19 mouse cellular contexts compared by ENCODE assay signal in genomic region chr16:29815632-29816337, GRCm38 (mm10).
DNase-seq lines count a peak whose midpoint lies in the region; ATAC-seq and TF ChIP-seq lines count a peak whose summit lies in the region.
"Had no signal": no experiment of that assay in that cellular context is flagged by ENCODE, and none has a peak within 500 bp of the region (broad histone marks: within the 10 kb centered on the region; RNA-seq: fewer than 3 reads in every experiment).

No protein-coding gene starts in this region.

- H3K9me3 ChIP-seq in lung, embryonic 16.5 days (ENCODE audit: control insufficient read depth, low read length) = no peaks in the 10 kb centered on the region
- H3K9me3 ChIP-seq in embryonic facial prominence, embryonic 15.5 days (replicated peaks) = no peaks in the 10 kb centered on the region
- H3K9me3 ChIP-seq in forebrain, embryonic 15.5 days = no peaks in the 10 kb centered on the region
- H3K9me3 ChIP-seq: embryonic facial prominence, embryonic 12.5 days; G1E had no signal

- no peak overlapping the region for H3K9ac ChIP-seq in lung, embryonic 16.5 days (ENCODE audit: low read length)
- no peak overlapping the region for H3K9ac ChIP-seq in embryonic facial prominence, embryonic 15.5 days
- H3K9ac ChIP-seq in forebrain, embryonic 15.5 days (replicated peaks) = no peak overlapping the region
- H3K9ac ChIP-seq: embryonic facial prominence, embryonic 12.5 days; forebrain, postnatal 0 days; hindbrain, embryonic 14.5 days had no signal

- H3K36me3 ChIP-seq in lung, embryonic 16.5 days (ENCODE audit: control insufficient read depth, insufficient read depth, low read length) = no peaks in the 10 kb centered on the region
- H3K36me3 ChIP-seq in embryonic facial prominence, embryonic 15.5 days = no peaks in the 10 kb centered on the region
- H3K36me3 ChIP-seq in small intestine, adult 2 months (ENCODE audit: control insufficient read depth, insufficient read depth, low read length) = no peaks in the 10 kb centered on the region
- H3K36me3 ChIP-seq in forebrain, embryonic 15.5 days = no peaks in the 10 kb centered on the region
- H3K36me3 ChIP-seq: embryonic facial prominence, embryonic 12.5 days; G1E had no signal

- H3K27ac ChIP-seq in lung, embryonic 16.5 days (ENCODE audit: low read length) = peak overlapping the region; percentile 39; the same call in 1 of the 2 replicates
- peak overlapping the region; percentile 39 for H3K27ac ChIP-seq in embryonic facial prominence, embryonic 15.5 days (replicated peaks)
- H3K27ac ChIP-seq in small intestine, adult 2 months (ENCODE audit: insufficient read depth, low read depth, low read length) = peak overlapping the region; percentile 72
- H3K27ac ChIP-seq in forebrain, embryonic 15.5 days (replicated peaks) = no peak overlapping the region
- H3K27ac ChIP-seq: embryonic facial prominence, embryonic 12.5 days; hindbrain, embryonic 14.5 days; macrophage had no signal

- ATAC-seq in lung, embryonic 16.5 days (ENCODE audit: low read depth) = no peak
- ATAC-seq in embryonic facial prominence, embryonic 15.5 days (ENCODE audit: insufficient number of reproducible peaks, low FRiP score, low TSS enrichment, low read depth) = no peak
- no peak for ATAC-seq in activated CD4-positive, CD25-positive, alpha-beta regulatory T cell, adult 4 months
- ATAC-seq in forebrain, embryonic 15.5 days (replicated peaks) = no peak
- ATAC-seq: forebrain, postnatal 0 days had no signal

- no peaks in the 10 kb centered on the region for H3K27me3 ChIP-seq in lung, embryonic 16.5 days (ENCODE audit: control insufficient read depth, insufficient read depth, low read depth, low read length)
- peaks cover 3% of the 10 kb centered on the region; the same call in 1 of the 2 replicates for H3K27me3 ChIP-seq in embryonic facial prominence, embryonic 15.5 days
- H3K27me3 ChIP-seq in small intestine, adult 2 months (ENCODE audit: control insufficient read depth, insufficient read depth, low read length) = no peaks in the 10 kb centered on the region
- H3K27me3 ChIP-seq in forebrain, embryonic 15.5 days = no peaks in the 10 kb centered on the region

- whole genome bisulfite sequencing in lung, embryonic 16.5 days = 67% methylated on average over 10 of the region's 10 CpGs
- WGBS in embryonic facial prominence, embryonic 15.5 days = 54% methylated on average over 10 of the region's 10 CpGs
- WGBS in small intestine, adult 2 months = 38% methylated on average over 10 of the region's 10 CpGs
- 87% methylated on average over 10 of the region's 10 CpGs for WGBS in forebrain, embryonic 15.5 days

- H3K4me3 ChIP-seq in lung, embryonic 16.5 days (ENCODE audit: low read length) = no peak overlapping the region
- no peak overlapping the region for H3K4me3 ChIP-seq in embryonic facial prominence, embryonic 15.5 days (replicated peaks)
- H3K4me3 ChIP-seq in small intestine, adult 2 months (ENCODE audit: low read depth, low read length) = no peak overlapping the region
- H3K4me3 ChIP-seq in forebrain, embryonic 15.5 days = no peak overlapping the region
- H3K4me3 ChIP-seq: embryonic facial prominence, embryonic 12.5 days had no signal

- H3K4me1 ChIP-seq in lung, embryonic 16.5 days (replicated peaks; ENCODE audit: control insufficient read depth, insufficient read depth, low read length) = peaks cover 30% of the 10 kb centered on the region
- peaks cover 48% of the 10 kb centered on the region for H3K4me1 ChIP-seq in embryonic facial prominence, embryonic 15.5 days
- peaks cover 56% of the 10 kb centered on the region for H3K4me1 ChIP-seq in small intestine, adult 2 months (ENCODE audit: control insufficient read depth, insufficient read depth, insufficient read length, low read length)
- peaks cover 28% of the 10 kb centered on the region for H3K4me1 ChIP-seq in forebrain, embryonic 15.5 days

- TF ChIP-seq POLR2A in small intestine, adult 2 months (IDR thresholded peaks at IDR 0.05; ENCODE audit: low read depth, low read length) = no peak

- DNase-seq in kidney, adult 9 months = peak; percentile 22
- no peak for DNase-seq in kidney, postnatal 25 days
- DNase-seq in lung, postnatal 14 days = no peak
- DNase-seq: adrenal gland, postnatal 36 days; cerebellum, postnatal 14 days; forebrain, postnatal 0 days; gastrocnemius, postnatal 25 days; kidney, postnatal 4 days; midbrain, embryonic 14.5 days; right cerebral cortex, postnatal 4 days had no signal

- H3K4me2 ChIP-seq in lung, embryonic 16.5 days (ENCODE audit: low read depth, low read length) = no peak overlapping the region
- no peak overlapping the region for H3K4me2 ChIP-seq in embryonic facial prominence, embryonic 15.5 days (replicated peaks)
- no peak overlapping the region for H3K4me2 ChIP-seq in forebrain, embryonic 15.5 days (replicated peaks)
- H3K4me2 ChIP-seq: embryonic facial prominence, embryonic 12.5 days; hindbrain, embryonic 14.5 days had no signal

- TF ChIP-seq CTCF in small intestine, adult 2 months (IDR thresholded peaks at IDR 0.05; ENCODE audit: extremely low read depth, insufficient read length, insufficient replicate concordance, low read depth, low read length) = no peak
